Mouse (Mus musculus) liver, adult (tissue): ENCODE data around the gene Efcab12.

Experiments used
- GATA4 ChIP-seq: IDR thresholded peaks from 2 replicates; pipeline ENCODE4 v1.6.1; 2014; ENCODE audit warnings: mild to moderate bottlenecking, low read length; ENCODE audit not compliant: insufficient replicate concordance

Efcab12 gene

DNA sequence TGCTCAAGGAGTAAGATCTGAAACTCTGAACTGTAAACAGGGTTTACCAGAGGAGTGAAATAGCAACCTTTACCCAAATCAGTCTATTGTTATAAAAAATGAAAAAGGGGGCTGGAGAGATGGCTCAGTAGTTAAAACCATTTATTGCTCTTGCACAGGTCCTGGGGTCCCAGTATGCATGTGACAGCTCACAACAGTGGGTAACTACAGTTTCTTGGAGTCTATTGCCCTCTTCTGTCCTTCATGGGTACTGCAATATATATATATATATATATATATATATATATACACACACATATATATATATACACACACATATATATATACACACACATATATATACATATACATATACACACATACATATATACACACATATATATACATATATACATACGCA lies 65.6 kb downstream of the Efcab12 start:
- TF ChIP-seq GATA4 = no peak

DNA sequence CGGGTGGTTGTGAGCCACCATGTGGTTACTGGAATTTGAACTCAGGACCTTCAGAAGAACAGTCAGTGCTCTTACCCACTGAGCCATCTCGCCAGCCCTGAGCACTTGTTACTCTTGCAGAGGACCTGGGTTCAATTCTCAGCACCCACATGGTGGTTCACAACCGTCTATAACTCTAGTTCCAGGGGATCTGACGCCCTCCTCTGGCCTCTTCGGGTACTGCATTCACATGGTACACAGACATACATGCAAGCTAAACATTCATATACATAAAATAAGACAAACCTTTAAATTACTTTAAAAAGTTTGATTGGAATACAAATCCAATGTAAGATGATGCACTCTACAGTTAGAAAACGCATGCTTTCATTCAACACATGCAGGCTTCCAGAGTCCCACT lies 66.0 kb downstream of the Efcab12 start:
- no peak for TF ChIP-seq GATA4

DNA sequence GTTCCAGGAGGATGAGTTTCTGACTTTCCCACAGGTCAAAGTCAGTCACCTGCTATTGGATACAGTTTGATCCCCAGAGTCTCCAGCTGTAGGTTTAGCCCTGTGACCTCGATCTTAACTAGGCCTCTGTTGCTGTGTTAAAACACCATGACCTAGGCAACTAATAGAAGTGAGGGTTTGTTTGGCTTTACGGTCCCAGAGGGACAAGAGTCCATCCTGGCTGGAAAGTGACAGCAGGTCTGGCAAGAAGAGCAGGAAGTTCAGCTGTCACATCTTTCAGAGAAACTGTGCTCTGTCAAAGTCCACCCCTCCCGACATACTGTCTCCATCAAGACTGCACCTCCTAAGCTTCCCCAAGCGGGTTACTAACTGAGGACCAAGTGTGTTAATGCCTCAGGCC lies 67.4 kb downstream of the Efcab12 start:
- no peak for TF ChIP-seq GATA4

DNA sequence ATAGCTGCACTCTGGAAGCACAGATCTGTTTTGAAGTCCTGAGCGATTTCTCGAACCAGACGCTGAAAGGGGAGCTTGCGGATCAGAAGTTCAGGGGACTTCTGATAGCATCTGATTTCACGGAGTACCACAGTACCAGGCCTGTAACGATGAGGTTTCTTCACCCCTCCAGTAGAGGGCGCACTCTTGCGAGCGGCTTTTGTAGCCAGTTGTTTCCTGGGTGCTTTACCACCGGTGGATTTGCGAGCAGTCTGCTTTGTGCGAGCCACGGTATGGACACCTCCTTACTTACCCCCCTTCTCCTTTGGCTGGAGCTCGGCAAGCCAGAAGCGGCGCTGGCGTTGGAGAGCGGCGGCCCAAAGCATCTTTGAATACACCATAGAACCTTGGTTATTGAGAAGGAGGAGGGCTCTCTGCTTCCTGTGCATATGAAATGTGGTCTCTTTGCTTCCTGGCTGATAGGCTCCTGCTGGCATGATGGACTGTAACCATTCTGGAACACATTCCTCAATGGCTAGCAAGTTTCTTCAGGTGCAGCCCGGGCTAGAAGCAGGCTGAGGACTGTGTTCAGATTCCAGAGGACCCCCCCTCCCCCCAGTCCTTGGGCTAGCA lies 68.0 kb downstream of the Efcab12 start:
- no peak for TF ChIP-seq GATA4

DNA sequence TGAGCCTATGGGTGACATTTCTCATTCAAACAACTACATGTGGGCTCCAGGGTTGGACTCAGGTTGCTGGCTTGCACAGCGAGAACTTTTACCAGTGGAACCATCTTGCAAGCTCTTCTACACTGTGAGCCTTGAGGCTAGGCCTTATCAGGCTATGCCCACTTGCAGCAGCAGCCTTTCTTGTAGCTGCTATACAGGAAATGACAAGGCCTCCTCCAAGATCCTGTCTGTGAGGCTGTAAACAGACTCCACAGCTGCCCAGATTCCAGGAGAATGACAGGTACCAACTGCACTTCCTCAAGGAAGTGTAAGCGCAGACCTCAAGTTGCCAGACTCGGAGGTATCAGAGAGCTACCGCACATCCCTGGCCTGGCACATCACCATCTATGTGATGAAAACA lies 70.0 kb downstream of the Efcab12 start:
- TF ChIP-seq GATA4 = no peak

DNA sequence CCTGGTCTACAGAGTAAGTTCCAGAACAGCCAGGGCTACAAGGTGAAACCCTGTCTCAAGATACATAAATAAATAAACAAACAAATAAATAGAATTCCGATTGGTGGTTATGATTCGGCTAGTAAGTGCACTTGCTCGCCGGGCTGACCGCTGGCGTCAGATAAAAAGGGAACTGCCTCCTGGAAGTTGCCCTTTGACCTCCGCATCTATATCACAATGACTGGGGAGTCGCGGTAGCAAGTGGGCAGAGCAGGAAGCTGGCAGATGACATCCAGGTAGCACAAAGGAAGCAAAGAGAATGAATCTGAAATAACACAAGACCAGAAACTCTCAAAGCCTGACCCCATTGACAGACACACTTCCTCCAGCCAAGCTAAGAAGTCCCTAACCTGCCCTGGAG lies 70.9 kb downstream of the Efcab12 start:
- no peak for TF ChIP-seq GATA4

DNA sequence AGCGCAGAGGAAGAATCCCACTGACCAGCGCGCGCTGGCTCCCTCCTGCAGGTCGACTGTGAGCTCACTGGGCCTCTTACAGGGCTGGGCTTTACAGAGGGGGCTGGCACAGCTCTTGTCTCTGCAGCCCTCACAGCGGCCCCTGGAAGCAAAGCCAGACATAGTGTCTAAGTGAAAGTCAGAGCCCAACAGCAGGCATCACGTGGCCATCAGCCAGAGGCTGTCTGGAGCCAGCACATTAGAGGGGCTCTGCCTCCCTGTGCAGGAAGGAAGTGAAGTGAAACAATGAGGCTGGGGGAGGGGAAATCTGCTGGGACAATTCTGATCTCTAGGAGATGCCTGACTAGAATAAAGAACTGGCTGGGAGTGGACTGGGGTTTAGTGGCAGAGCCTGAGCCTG lies 74.0 kb downstream of the Efcab12 start:
- TF ChIP-seq GATA4 = peak; percentile 31; the same call in 1 of the 2 replicates

DNA sequence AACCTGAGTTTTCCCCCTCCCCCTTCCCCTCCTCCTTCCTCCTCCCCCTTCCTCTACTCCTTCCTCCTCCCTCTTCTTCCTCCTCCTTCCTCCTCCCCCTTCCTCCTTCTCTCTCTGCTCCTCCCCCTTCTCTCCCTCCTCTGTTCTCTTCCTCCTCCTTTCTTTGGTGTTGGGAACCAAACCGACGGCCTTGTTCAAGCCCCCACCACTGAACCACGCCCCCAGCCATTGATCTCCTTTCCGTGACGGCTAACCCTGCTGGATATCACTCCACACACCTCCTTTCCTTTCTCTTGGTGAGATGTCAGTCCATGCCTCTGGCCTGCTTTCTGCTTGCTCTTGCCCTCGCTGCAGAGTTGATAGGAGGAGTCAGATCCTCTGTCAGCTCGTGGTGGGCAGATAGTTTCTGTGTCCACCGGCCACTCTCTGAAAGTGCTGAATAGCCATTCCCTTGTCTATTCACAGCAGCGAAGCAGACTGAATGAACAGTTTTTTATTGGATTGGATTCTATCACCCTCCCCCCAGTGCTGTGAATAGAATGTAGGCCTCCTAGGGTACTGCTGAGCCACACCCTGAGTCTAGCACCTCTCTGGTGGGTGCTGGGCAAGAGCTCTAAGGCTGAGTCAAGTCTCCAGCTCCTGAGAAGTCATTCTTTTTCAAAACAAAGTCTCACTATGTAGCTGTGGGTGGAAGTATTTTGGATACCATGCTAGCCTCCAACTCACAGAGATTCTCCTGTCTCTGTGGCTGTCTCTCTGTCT lies 76.0 kb downstream of the Efcab12 start, which contains the start of gene Tmem40:
Tmem40 (minus strand) TSS at position 416 of the 762 bp plus-strand sequence.
- no peak for TF ChIP-seq GATA4

DNA sequence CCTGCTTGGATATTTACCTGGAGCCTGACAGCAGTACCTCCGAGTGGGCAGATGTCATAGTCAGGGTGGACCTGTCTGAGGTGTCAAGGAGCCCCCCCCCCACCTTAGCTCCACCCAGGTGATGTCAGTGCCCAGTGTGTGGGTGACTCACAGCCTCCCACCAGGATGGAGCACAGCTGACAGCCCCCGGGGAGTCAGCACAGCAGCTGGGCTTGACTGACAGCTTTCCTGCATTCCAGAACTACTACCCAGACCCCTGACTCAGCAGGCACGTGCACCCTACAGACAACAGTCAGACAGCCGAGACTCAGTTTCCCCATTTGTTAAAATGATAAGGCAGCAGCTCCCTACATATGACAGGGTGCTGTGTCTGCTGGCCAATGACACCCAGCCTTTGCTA lies 77.2 kb downstream of the Efcab12 start:
- no peak for TF ChIP-seq GATA4
